Mouse (Mus musculus) mouse embryonic stem cell (cell line): Measurements from ENCODE around the gene Nr2e3.

ENCODE experiments used
- in situ Hi-C, 2 experiments: fragments of 300-500 bp; cut with MboI; formaldehyde crosslinking; loops; 1 replicate in 1 of 2; 3 replicates in 1 of 2; pipeline ENCODE4 v1.14.3; 2019 to 2020; ENCODE audit warnings: low sequenced_read_pairs in 2 of 2, low pct_unique_long_range_greater_than_20kb in 1 of 2, mixed read lengths in 1 of 2; ENCODE audit not compliant: unreplicated experiment in 1 of 2

Nr2e3 gene

GRCm38 (mm10) chr9:59960559-59960958 is at the start of gene Nr2e3:
Gene Nr2e3 (minus strand): TSS chr9:59960659.
- in situ Hi-C loops: no loop called here

- in situ Hi-C loops: no loop called here
These were observed 48.5 kb upstream of the Nr2e3 start for GRCm38 (mm10) chr9:60008936-60009335.

- in situ Hi-C loops: no loop called here
These were observed 41.9 kb upstream of the Nr2e3 start for GRCm38 (mm10) chr9:60002323-60002722.

- in situ Hi-C loops: no loop called here
These were observed 41.0 kb upstream of the Nr2e3 start for GRCm38 (mm10) chr9:60001444-60001843.

GRCm38 (mm10) chr9:59997725-59998124 is 37.3 kb upstream of the Nr2e3 start:
- in situ Hi-C loops: no loop called here

DNA sequence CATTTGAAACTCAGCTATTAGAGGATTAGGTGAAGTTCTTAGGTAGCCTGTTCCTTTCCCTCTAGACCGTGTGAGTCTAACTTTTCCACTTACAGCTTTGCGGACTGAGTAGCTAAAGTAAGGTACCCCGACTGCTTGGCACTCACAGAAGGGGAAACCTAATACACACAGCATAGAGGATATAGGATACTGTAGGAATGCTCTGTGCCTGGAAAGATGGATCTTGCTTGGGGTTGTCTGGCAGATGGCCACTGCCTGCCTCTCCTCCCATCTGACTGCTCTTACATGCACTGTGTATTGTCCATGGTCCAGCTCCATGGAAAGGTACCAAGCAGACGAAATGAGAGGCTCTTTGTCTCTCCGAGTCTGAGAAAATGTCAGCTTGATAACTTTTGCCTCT is 30.9 kb upstream of the Nr2e3 start:
- in situ Hi-C loops: no loop called here

GRCm38 (mm10) chr9:59989864-59990263 is 29.4 kb upstream of the Nr2e3 start:
- in situ Hi-C loops: no loop called here

GRCm38 (mm10) chr9:59985900-59986572 is 25.6 kb upstream of the Nr2e3 start:
- in situ Hi-C loops: no loop called here

DNA sequence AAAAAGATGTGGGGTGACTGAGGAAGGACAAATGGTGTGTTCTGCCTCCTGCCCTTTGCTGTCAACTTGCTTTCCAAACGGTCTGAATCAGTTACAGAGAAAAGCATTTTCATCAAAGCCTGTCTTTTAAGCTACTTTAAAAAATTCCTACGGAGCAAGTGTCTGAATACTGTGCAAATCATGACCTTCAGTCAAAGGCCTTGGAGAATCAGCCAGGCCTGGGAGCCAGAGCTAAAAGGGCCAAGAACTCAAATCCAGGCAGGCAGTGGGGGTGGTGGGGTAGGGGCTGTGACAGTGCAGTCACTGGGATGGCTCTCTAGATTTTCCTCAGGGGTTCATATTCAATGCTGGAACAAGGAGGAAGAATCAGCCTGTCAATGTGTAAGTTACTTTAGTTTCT is 20.7 kb upstream of the Nr2e3 start:
- in situ Hi-C loops: no loop called here

- in situ Hi-C loops: loop anchor here in 1 of 2 experiments (10.0 kb wide), 1 partner anchor 194 kb away; no protein-coding TSS in a partner anchor
These were observed 10.8 kb upstream of the Nr2e3 start for GRCm38 (mm10) chr9:59971263-59971662.

- in situ Hi-C loops: no loop called here
These were observed 8.9 kb upstream of the Nr2e3 start for GRCm38 (mm10) chr9:59969383-59969782.

DNA sequence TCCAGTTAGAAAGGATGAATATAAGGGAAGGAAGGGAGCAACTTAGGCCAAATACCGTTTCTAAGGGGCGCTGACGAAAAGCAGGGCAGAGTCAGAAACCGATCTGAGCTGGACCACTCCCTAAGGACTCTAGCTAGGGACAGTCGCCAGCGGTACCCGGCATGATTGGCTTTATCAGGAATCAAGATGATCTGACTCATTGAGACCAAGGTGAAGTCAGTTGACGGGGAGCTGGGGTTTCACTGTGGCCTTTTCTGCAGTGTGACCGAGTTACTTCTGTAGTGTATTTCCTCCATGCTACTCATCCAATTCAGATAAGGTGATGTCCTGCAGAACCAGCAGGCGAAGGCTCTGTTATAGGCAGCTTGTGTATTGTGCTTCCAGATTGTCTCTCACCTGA is 4.6 kb upstream of the Nr2e3 start:
- in situ Hi-C loops: no loop called here

- in situ Hi-C loops: no loop called here
These were observed 3.9 kb upstream of the Nr2e3 start for GRCm38 (mm10) chr9:59964367-59964766.

GRCm38 (mm10) chr9:59961201-59961955 is 919 bp upstream of the Nr2e3 start:
- in situ Hi-C loops: no loop called here

GRCm38 (mm10) chr9:59959276-59959675 is 1.2 kb downstream of the Nr2e3 start:
- in situ Hi-C loops: loop anchor here in 1 of 2 experiments (10.0 kb wide), 1 partner anchor 234 kb away; no protein-coding TSS in a partner anchor

- in situ Hi-C loops: loop anchor here in 1 of 2 experiments (10.0 kb wide), 1 partner anchor 233 kb away; no protein-coding TSS in a partner anchor
These were observed 2.3 kb downstream of the Nr2e3 start for GRCm38 (mm10) chr9:59958115-59958514.

DNA sequence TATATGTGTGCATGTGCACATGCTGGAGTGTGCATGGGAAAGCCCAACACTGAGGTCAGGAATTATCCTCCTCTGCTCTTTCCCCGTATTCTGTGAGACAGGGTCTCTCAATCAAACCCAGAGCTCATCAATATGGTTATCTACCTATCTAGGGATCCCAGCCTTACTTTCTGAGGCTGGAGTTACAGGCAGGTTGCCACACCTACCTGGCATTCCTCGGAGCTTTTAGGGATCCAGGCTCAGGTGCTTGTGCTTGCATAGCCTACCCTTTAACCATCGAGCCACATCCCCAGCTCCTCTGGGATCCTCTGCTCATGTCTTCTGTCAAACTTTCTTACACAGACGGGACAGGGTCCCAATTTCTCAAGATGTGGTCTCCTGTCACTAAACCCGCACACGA is 4.0 kb downstream of the Nr2e3 start:
- in situ Hi-C loops: loop anchor here in 1 of 2 experiments (10.0 kb wide), 1 partner anchor 232 kb away; no protein-coding TSS in a partner anchor

DNA sequence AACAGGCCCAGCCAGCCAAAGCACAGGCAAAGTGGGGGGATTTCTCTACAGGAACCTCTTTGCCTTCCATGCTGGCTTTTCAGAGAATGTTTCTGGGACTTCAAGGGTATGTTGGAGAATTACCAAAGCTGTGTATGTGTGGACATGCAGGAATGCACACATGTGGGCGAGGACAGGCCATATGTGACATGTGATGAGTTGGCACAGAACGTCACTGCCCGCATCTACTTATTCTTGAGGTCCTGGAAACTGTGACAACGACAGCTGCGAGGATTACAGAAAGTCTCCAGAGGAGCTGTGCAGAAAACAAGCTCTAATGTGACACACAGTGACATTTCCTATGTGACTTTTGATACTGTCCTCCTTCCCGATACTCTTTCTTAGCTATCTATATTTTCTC is 4.8 kb downstream of the Nr2e3 start:
- in situ Hi-C loops: loop anchor here in 1 of 2 experiments (10.0 kb wide), 1 partner anchor 231 kb away; no protein-coding TSS in a partner anchor

DNA sequence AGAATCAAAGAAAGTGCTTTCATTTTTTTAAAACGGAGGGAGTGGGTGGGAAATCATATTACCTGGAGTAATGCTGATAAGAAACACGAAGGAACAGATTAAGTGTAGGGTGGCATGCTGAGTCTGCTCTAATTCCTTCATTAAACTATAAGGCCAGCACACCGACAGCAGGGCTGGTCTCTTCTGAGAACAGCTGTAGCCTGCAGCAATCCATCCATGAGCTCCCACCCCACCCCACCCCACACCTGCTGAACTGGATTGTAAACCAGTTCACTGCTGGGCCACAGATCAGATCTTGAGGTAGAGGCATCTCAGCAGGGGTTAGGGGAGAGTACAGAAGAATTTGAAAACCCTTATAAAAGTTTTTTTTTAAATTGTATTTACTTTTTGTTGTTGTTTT is 5.3 kb downstream of the Nr2e3 start:
- in situ Hi-C loops: loop anchor here in 1 of 2 experiments (10.0 kb wide), 1 partner anchor 230 kb away; no protein-coding TSS in a partner anchor
